Mouse (Mus musculus): Measurements from ENCODE around the gene Tes3-ps.

Tes3-ps gene

GRCm38 (mm10) chr13:49492376-49493368 lies at the start of gene Tes3-ps:
Tes3-ps (plus strand) TSS chr13:49493318.
- peak in 1 of 2 experiments; percentile 37 for DNase-seq (ENCODE audit: inconsistent age in 2 of 2, low spot score in 1 of 2)

- DNase-seq (ENCODE audit: inconsistent age in 2 of 2, low spot score in 1 of 2): peak in 1 of 2 experiments; percentile 74
These were observed 48.7 kb upstream of the Tes3-ps start for GRCm38 (mm10) chr13:49444451-49444850.

GRCm38 (mm10) chr13:49449318-49449749 lies 43.8 kb upstream of the Tes3-ps start:
- DNase-seq (ENCODE audit: inconsistent age in 2 of 2, low spot score in 1 of 2): peak; percentile 77 to 94

GRCm38 (mm10) chr13:49460276-49460675 lies 32.8 kb upstream of the Tes3-ps start:
- peak; percentile 72 to 91 for DNase-seq (ENCODE audit: inconsistent age in 2 of 2, low spot score in 1 of 2)

GRCm38 (mm10) chr13:49460692-49461414 lies 32.3 kb upstream of the Tes3-ps start:
- no peak for DNase-seq (ENCODE audit: inconsistent age in 2 of 2, low spot score in 1 of 2)

GRCm38 (mm10) chr13:49461458-49462132 lies 31.5 kb upstream of the Tes3-ps start:
- DNase-seq (ENCODE audit: inconsistent age in 2 of 2, low spot score in 1 of 2): peak; percentile 48 to 90

GRCm38 (mm10) chr13:49462921-49463320 lies 30.2 kb upstream of the Tes3-ps start:
- no peak for DNase-seq (ENCODE audit: inconsistent age in 2 of 2, low spot score in 1 of 2)

GRCm38 (mm10) chr13:49465875-49466274 lies 27.2 kb upstream of the Tes3-ps start:
- DNase-seq (ENCODE audit: inconsistent age in 2 of 2, low spot score in 1 of 2): no peak

- DNase-seq (ENCODE audit: inconsistent age in 2 of 2, low spot score in 1 of 2): peak in 1 of 2 experiments; percentile 64
These were observed 26.6 kb upstream of the Tes3-ps start for GRCm38 (mm10) chr13:49466393-49467075.

- DNase-seq (ENCODE audit: inconsistent age in 2 of 2, low spot score in 1 of 2): no peak
These were observed 25.5 kb upstream of the Tes3-ps start for GRCm38 (mm10) chr13:49467585-49467984.

GRCm38 (mm10) chr13:49469002-49469401 lies 24.1 kb upstream of the Tes3-ps start:
- no peak for DNase-seq (ENCODE audit: inconsistent age in 2 of 2, low spot score in 1 of 2)

- DNase-seq (ENCODE audit: inconsistent age in 2 of 2, low spot score in 1 of 2): peak in 1 of 2 experiments; percentile 62
These were observed 22.8 kb upstream of the Tes3-ps start for GRCm38 (mm10) chr13:49470319-49470718.

GRCm38 (mm10) chr13:49470806-49471205 lies 22.3 kb upstream of the Tes3-ps start:
- no peak for DNase-seq (ENCODE audit: inconsistent age in 2 of 2, low spot score in 1 of 2)

GRCm38 (mm10) chr13:49471981-49472675 lies 21.0 kb upstream of the Tes3-ps start:
- DNase-seq (ENCODE audit: inconsistent age in 2 of 2, low spot score in 1 of 2): no peak

- peak in 1 of 2 experiments; percentile 38 for DNase-seq (ENCODE audit: inconsistent age in 2 of 2, low spot score in 1 of 2)
These were observed 20.5 kb upstream of the Tes3-ps start for GRCm38 (mm10) chr13:49472676-49473005.

GRCm38 (mm10) chr13:49477887-49478286 lies 15.2 kb upstream of the Tes3-ps start:
- no peak for DNase-seq (ENCODE audit: inconsistent age in 2 of 2, low spot score in 1 of 2)

GRCm38 (mm10) chr13:49478851-49479374 lies 14.2 kb upstream of the Tes3-ps start:
- peak in 1 of 2 experiments; percentile 55 for DNase-seq (ENCODE audit: inconsistent age in 2 of 2, low spot score in 1 of 2)

- DNase-seq (ENCODE audit: inconsistent age in 2 of 2, low spot score in 1 of 2): peak; percentile 44 to 64
These were observed 13.7 kb upstream of the Tes3-ps start for GRCm38 (mm10) chr13:49479399-49479798.

- DNase-seq (ENCODE audit: inconsistent age in 2 of 2, low spot score in 1 of 2): peak; percentile 82 to 94
These were observed 13.1 kb upstream of the Tes3-ps start for GRCm38 (mm10) chr13:49480057-49480456.

GRCm38 (mm10) chr13:49480551-49480950 lies 12.6 kb upstream of the Tes3-ps start:
- peak in 1 of 2 experiments; percentile 76 for DNase-seq (ENCODE audit: inconsistent age in 2 of 2, low spot score in 1 of 2)
